8 mouse cellular contexts compared by ENCODE assay signal in genomic region chr7:35647101-35647698, GRCm38 (mm10). TPM values are rescaled to one million over a fixed set of nuclear protein-coding genes. Genes with fewer than 3 reads are reported as not detected.
DNase-seq lines count a peak whose midpoint lies in the region; ATAC-seq lines count a peak whose summit lies in the region.

Gene Pdcd5, minus strand, starts transcription at chr7:35647521.

- peak; percentile 98 for DNase-seq in ES-CJ7 (ENCODE audit: low read depth, low spot score)
- DNase-seq in cerebellum, adult 11 months = peak; percentile 96
- peak; percentile 98 for DNase-seq in forebrain, embryonic 14.5 days (ENCODE audit: low spot score)
- peak; percentile 99 to 100 for DNase-seq in heart, postnatal 14 days
- peak; percentile 98 for DNase-seq in layer of hippocampus, adult 11-12 months (ENCODE audit: low spot score)
- peak; percentile 95 to 96 for DNase-seq in lung, adult 18-20 months
- DNase-seq in testis, postnatal 14 days (ENCODE audit: low spot score) = peak; percentile 98

- intact Hi-C loops in heart, postnatal 14 days (cut with DNase I) = no loop called here

- H3K4me2 ChIP-seq in forebrain, embryonic 14.5 days (ENCODE audit: low read length) = peak within 1 kb of the TSS; percentile 77
- peak within 1 kb of the TSS; percentile 64 for H3K4me2 ChIP-seq in neural tube, embryonic 15.5 days

- H3K27me3 ChIP-seq in forebrain, embryonic 14.5 days (replicated peaks; ENCODE audit: control insufficient read depth, insufficient read depth, low read length) = no peaks in the 10 kb centered on the region
- H3K27me3 ChIP-seq in neural tube, embryonic 15.5 days (replicated peaks) = no peaks in the 10 kb centered on the region

- peaks cover 4% of the 10 kb centered on the region; the same call in 1 of the 2 replicates for H3K4me1 ChIP-seq in forebrain, embryonic 14.5 days (ENCODE audit: control insufficient read depth, insufficient read depth, low read length)
- peaks cover 15% of the 10 kb centered on the region for H3K4me1 ChIP-seq in neural tube, embryonic 15.5 days

- H3K36me3 ChIP-seq in forebrain, embryonic 14.5 days (ENCODE audit: control insufficient read depth, insufficient read depth, low read length) = peaks cover 36% of the 10 kb centered on the region
- peaks cover 32% of the 10 kb centered on the region for H3K36me3 ChIP-seq in neural tube, embryonic 15.5 days

- no peaks in the 10 kb centered on the region for H3K9me3 ChIP-seq in forebrain, embryonic 14.5 days (replicated peaks; ENCODE audit: control insufficient read depth, low read length)
- H3K9me3 ChIP-seq in neural tube, embryonic 15.5 days (replicated peaks) = no peaks in the 10 kb centered on the region

- H3K4me3 ChIP-seq in forebrain, embryonic 14.5 days (ENCODE audit: low read depth, low read length) = peak within 1 kb of the TSS; percentile 82
- peak within 1 kb of the TSS; percentile 70 for H3K4me3 ChIP-seq in neural tube, embryonic 15.5 days (replicated peaks)

- peak within 1 kb of the TSS; percentile 86 for H3K9ac ChIP-seq in forebrain, embryonic 14.5 days (ENCODE audit: low read length)
- H3K9ac ChIP-seq in neural tube, embryonic 15.5 days (replicated peaks) = peak within 1 kb of the TSS; percentile 72

- under 1% methylated on average over 46 of the region's 64 CpGs for WGBS in forebrain, embryonic 14.5 days
- under 1% methylated on average over 63 of the region's 64 CpGs for WGBS in neural tube, embryonic 15.5 days

- H3K27ac ChIP-seq in forebrain, embryonic 14.5 days (ENCODE audit: low read depth, low read length) = peak within 1 kb of the TSS; percentile 60; the same call in 1 of the 2 replicates
- H3K27ac ChIP-seq in neural tube, embryonic 15.5 days (replicated peaks) = peak within 1 kb of the TSS; percentile 78

- peak; percentile 95 for ATAC-seq in forebrain, embryonic 14.5 days
- peak; percentile 95 for ATAC-seq in neural tube, embryonic 15.5 days (ENCODE audit: low FRiP score)

RNA-seq across cellular contexts. Expression of gene Pdcd5, which starts in this region (rescaled TPM):
- polyA plus RNA-seq in forebrain, embryonic 14.5 days (2014; fragmentation: Nextera tagmentation; extraction: Ambion mirVana) = 232 and 268 TPM in 2 replicates
- 10 to 100 TPM; 90.2 to 92.2 TPM for total RNA-seq in heart, postnatal 14 days (2021)
- polyA plus RNA-seq in neural tube, embryonic 15.5 days (2015; fragmentation: Nextera tagmentation; extraction: Ambion mirVana) = 245 and 246 TPM in 2 replicates

Comparison
In these comparisons a context has a peak if more than half of its experiments do, and no peak if none do; other contexts are left out.
1. Peak in every context shown above with its lines: DNase-seq, ATAC-seq, H3K4me3 ChIP-seq and H3K27ac ChIP-seq.